Comparison of ENCODE assay signal across 16 mouse cellular contexts in genomic region chr6:51825621-51826021, GRCm38 (mm10).
A peak's percentile ranks its signal among the peaks of the same experiment; 100 is the strongest.
DNase-seq lines count a peak whose midpoint lies in the region; ATAC-seq and TF ChIP-seq lines count a peak whose summit lies in the region.
"Had no signal": no experiment of that assay in that cellular context is flagged by ENCODE, and none has a peak within 500 bp of the region (broad histone marks: within the 10 kb centered on the region; RNA-seq: fewer than 3 reads in every experiment).

No protein-coding gene starts in this region.

- ATAC-seq in forebrain, embryonic 13.5 days, result peak; percentile 69
- no peak for ATAC-seq in forebrain, embryonic 12.5 days (ENCODE audit: low FRiP score)
- ATAC-seq in liver, embryonic 12.5 days, result no peak
- ATAC-seq: inflammation-experienced regulatory T-cells, adult 6 months; Patski had no signal

- peak; percentile 39 to 72 for DNase-seq in adrenal gland, adult (ENCODE audit: inconsistent age in 2 of 2, low spot score in 1 of 2)
- DNase-seq in adrenal gland, adult 18-20 months (ENCODE audit: low spot score in 2 of 2), result no peak
- peak; percentile 59 for DNase-seq in liver, adult 2 months (ENCODE audit: extremely low read depth, low read depth, low spot score)
- DNase-seq in limb, embryonic 10.5 days (ENCODE audit: low spot score), result no peak
- no peak for DNase-seq in heart, adult 8-10 months (ENCODE audit: low spot score)
- DNase-seq: liver, embryonic 13.5 days; lung, postnatal 10 days; spleen, adult 18-20 months; thymus, postnatal 14 days had no signal

- H3K9me3 ChIP-seq in forebrain, embryonic 13.5 days (replicated peaks), result no peaks in the 10 kb centered on the region
- H3K9me3 ChIP-seq in forebrain, embryonic 12.5 days, result no peaks in the 10 kb centered on the region; the same call in 1 of the 2 replicates
- no peaks in the 10 kb centered on the region for H3K9me3 ChIP-seq in liver, embryonic 12.5 days (replicated peaks)
- H3K9me3 ChIP-seq in limb, embryonic 10.5 days (replicated peaks), result no peaks in the 10 kb centered on the region
- H3K9me3 ChIP-seq: embryonic facial prominence, embryonic 15.5 days; heart, embryonic 15.5 days; liver, embryonic 13.5 days had no signal

- no peaks in the 10 kb centered on the region for H3K27me3 ChIP-seq in forebrain, embryonic 13.5 days
- peaks cover 3% of the 10 kb centered on the region; the same call in 1 of the 2 replicates for H3K27me3 ChIP-seq in forebrain, embryonic 12.5 days
- no peaks in the 10 kb centered on the region for H3K27me3 ChIP-seq in liver, adult 2 months (ENCODE audit: control insufficient read depth, insufficient read depth, low read length)
- no peaks in the 10 kb centered on the region for H3K27me3 ChIP-seq in liver, embryonic 12.5 days (replicated peaks)
- H3K27me3 ChIP-seq in limb, embryonic 10.5 days (ENCODE audit: low read depth, poor library complexity, severe bottlenecking), result no peaks in the 10 kb centered on the region
- H3K27me3 ChIP-seq: embryonic facial prominence, embryonic 15.5 days; heart, embryonic 15.5 days; liver, embryonic 13.5 days; Patski had no signal

- H3K27ac ChIP-seq in forebrain, embryonic 13.5 days, result no peak overlapping the region
- no peak overlapping the region for H3K27ac ChIP-seq in forebrain, embryonic 12.5 days
- H3K27ac ChIP-seq in liver, adult 2 months (replicated peaks; ENCODE audit: insufficient read depth, low read depth, low read length), result no peak overlapping the region
- no peak overlapping the region for H3K27ac ChIP-seq in liver, embryonic 12.5 days
- H3K27ac ChIP-seq in limb, embryonic 10.5 days, result 0 out of 2 replicates have a peak overlapping the region, but pooled peaks have one; percentile 67
- H3K27ac ChIP-seq: embryonic facial prominence, embryonic 15.5 days; heart, embryonic 15.5 days; liver, embryonic 13.5 days had no signal

- H3K36me3 ChIP-seq in forebrain, embryonic 13.5 days (ENCODE audit: poor library complexity, severe bottlenecking), result no peaks in the 10 kb centered on the region
- H3K36me3 ChIP-seq in forebrain, embryonic 12.5 days (replicated peaks), result no peaks in the 10 kb centered on the region
- H3K36me3 ChIP-seq in liver, adult 2 months (ENCODE audit: control insufficient read depth, insufficient read depth, low read length), result no peaks in the 10 kb centered on the region
- H3K36me3 ChIP-seq in liver, embryonic 12.5 days, result no peaks in the 10 kb centered on the region
- no peaks in the 10 kb centered on the region for H3K36me3 ChIP-seq in limb, embryonic 10.5 days
- H3K36me3 ChIP-seq: embryonic facial prominence, embryonic 15.5 days; heart, embryonic 15.5 days; liver, embryonic 13.5 days had no signal

- H3K4me1 ChIP-seq in forebrain, embryonic 13.5 days, result peaks cover 8% of the 10 kb centered on the region
- H3K4me1 ChIP-seq in forebrain, embryonic 12.5 days, result 0 out of 2 replicates have a peak, but pooled peaks cover 7% of the 10 kb centered on the region
- no peaks in the 10 kb centered on the region for H3K4me1 ChIP-seq in liver, adult 2 months (ENCODE audit: control insufficient read depth, insufficient read depth, low read length)
- H3K4me1 ChIP-seq in liver, embryonic 12.5 days, result no peaks in the 10 kb centered on the region
- H3K4me1 ChIP-seq in limb, embryonic 10.5 days, result peaks cover 15% of the 10 kb centered on the region; the same call in 1 of the 2 replicates
- H3K4me1 ChIP-seq: embryonic facial prominence, embryonic 15.5 days; heart, embryonic 15.5 days; liver, embryonic 13.5 days had no signal

- no peak overlapping the region for H3K4me2 ChIP-seq in forebrain, embryonic 13.5 days
- H3K4me2 ChIP-seq in forebrain, embryonic 12.5 days, result no peak overlapping the region
- H3K4me2 ChIP-seq in liver, embryonic 12.5 days, result no peak overlapping the region
- H3K4me2 ChIP-seq: embryonic facial prominence, embryonic 15.5 days; heart, embryonic 15.5 days; liver, embryonic 13.5 days had no signal

- no peak for TF ChIP-seq POLR2A in liver, adult 2 months (IDR thresholded peaks at IDR 0.05; ENCODE audit: extremely low read depth, insufficient read depth, low read length)

- no peaks in the 10 kb centered on the region for H3K79me2 ChIP-seq in liver, adult 2 months (ENCODE audit: control insufficient read depth, insufficient read depth, low read length)

- 22% methylated on average over 4 of the region's 4 CpGs for WGBS in forebrain, embryonic 13.5 days
- 39% methylated on average over 4 of the region's 4 CpGs for WGBS in forebrain, embryonic 12.5 days
- WGBS in liver, adult 2 months, result 45% methylated on average over 4 of the region's 4 CpGs
- 65% methylated on average over 4 of the region's 4 CpGs for WGBS in liver, embryonic 12.5 days (ENCODE audit: insufficient replicate concordance)
- WGBS in limb, embryonic 10.5 days, result 94% methylated on average over 4 of the region's 4 CpGs

- TF ChIP-seq CTCF in liver, adult 2 months (IDR thresholded peaks at IDR 0.05; ENCODE audit: low read depth, low read length), result no peak

- H3K9ac ChIP-seq in forebrain, embryonic 13.5 days, result no peak overlapping the region
- no peak overlapping the region for H3K9ac ChIP-seq in forebrain, embryonic 12.5 days
- no peak overlapping the region for H3K9ac ChIP-seq in liver, adult 2 months (ENCODE audit: low read depth, low read length)
- no peak overlapping the region for H3K9ac ChIP-seq in liver, embryonic 12.5 days
- H3K9ac ChIP-seq: embryonic facial prominence, embryonic 15.5 days; heart, embryonic 15.5 days; liver, embryonic 13.5 days had no signal

- no peak overlapping the region for H3K4me3 ChIP-seq in forebrain, embryonic 13.5 days
- no peak overlapping the region for H3K4me3 ChIP-seq in forebrain, embryonic 12.5 days (replicated peaks)
- H3K4me3 ChIP-seq in liver, adult 2 months (ENCODE audit: insufficient read depth, low read depth, low read length), result no peak overlapping the region
- H3K4me3 ChIP-seq in liver, embryonic 12.5 days, result no peak overlapping the region
- no peak overlapping the region for H3K4me3 ChIP-seq in limb, embryonic 10.5 days
- H3K4me3 ChIP-seq: embryonic facial prominence, embryonic 15.5 days; heart, embryonic 15.5 days; liver, embryonic 13.5 days had no signal

Comparison
In these comparisons a context has a peak if more than half of its experiments do, and no peak if none do; other contexts are left out.
1. DNase-seq: peak in adrenal gland, adult (2 of 2) and liver, adult 2 months (single experiment); none in adrenal gland, adult 18-20 months (0 of 2), limb, embryonic 10.5 days (single experiment) and heart, adult 8-10 months (single experiment).